Mouse (Mus musculus): ENCODE results near the gene Icam1.
"Not testable (repeated sequence)": the region's sequence is repeated elsewhere in the genome, so short reads cannot be mapped to it uniquely, and the experiment has no call there.

The Icam1 gene

DNA sequence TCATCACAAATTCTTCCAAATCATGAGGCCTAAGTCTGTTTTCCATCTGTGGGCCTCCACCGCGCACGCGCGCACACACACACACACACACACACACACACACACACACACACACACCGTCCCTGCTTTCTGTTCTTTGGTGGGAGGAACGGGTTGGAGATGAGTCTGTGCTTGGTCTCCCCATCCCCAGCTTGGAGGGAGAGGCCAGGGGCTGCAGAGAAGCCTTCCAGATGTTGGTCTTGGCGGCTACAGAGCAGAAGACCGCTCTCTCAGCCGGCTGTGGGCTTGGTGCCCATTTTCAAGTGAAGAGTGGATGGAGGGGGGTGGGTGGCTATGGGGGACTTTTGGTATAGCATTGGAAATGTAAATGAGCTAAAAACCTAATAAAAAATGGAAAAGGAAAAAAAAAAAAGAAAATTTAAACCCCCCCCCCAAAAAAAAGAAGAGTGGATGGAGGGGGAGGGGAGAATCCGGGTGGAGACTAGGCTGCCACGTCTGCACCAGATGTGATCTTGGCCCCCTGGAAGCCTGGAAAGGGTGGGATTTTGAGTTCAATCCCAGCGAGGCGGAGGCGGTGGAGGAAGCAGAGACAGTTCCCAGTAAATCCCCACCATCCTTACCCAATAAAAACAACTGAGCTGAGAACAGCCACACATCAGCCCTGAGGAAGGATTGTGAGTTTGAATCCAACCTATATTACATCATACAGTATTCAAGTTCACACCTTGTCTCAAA lies 28.7 kb upstream of the Icam1 start:
- H3K36me3 ChIP-seq (ENCODE audit: insufficient read depth, low read length), result peaks cover 6% of the 10 kb centered on the region; the same call in 1 of the 2 replicates
- H3K9me3 ChIP-seq (ENCODE audit: low read length), result no peaks in the 10 kb centered on the region
- H3K27me3 ChIP-seq (ENCODE audit: insufficient read depth, low read length), result no peaks in the 10 kb centered on the region
- TF ChIP-seq NANOG (IDR thresholded peaks at IDR 0.05; ENCODE audit: borderline replicate concordance, low read length) (no peak), CTCF (conservative IDR thresholded peaks at IDR 0.05; ENCODE audit: low read length) (no peak), POU5F1 (IDR thresholded peaks at IDR 0.05; ENCODE audit: borderline replicate concordance, low read length) (no peak)
- H3K4me1 ChIP-seq (replicated peaks; ENCODE audit: low read depth, low read length), result peaks cover 97% of the 10 kb centered on the region
- H3K4me3 ChIP-seq (replicated peaks; ENCODE audit: low read length), result peak overlapping the region; percentile 51; the same call in 1 of the 2 replicates

DNA sequence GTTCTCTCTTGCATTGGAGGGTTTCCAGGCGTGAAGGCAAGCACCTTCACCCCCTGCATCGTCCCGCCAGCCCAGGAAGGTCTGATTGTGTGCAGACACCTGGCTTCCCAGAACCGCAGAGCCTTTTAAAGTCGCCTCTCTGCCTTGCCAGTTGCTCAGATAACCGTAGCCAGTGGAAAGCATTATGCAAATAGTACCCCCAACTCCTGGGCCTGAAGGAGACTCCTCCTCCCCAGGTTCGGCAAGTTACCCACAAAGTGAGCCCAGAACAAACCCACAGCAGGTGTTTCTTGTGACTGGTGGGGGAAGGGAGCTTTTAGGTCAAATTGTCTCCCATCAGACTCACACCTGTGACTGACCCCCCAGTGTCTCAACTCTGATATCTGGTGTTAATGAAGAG lies 27.8 kb upstream of the Icam1 start:
- no peak for TF ChIP-seq CTCF (conservative IDR thresholded peaks at IDR 0.05; ENCODE audit: low read length)
- Histone ChIP-seq H3K9me3 (ENCODE audit: low read length) (no peaks in the 10 kb centered on the region), H3K27me3 (ENCODE audit: insufficient read depth, low read length) (no peaks in the 10 kb centered on the region), H3K36me3 (ENCODE audit: insufficient read depth, low read length) (peaks cover 6% of the 10 kb centered on the region; the same call in 1 of the 2 replicates), H3K4me1 (replicated peaks; ENCODE audit: low read depth, low read length) (peaks cover 97% of the 10 kb centered on the region), H3K4me3 (replicated peaks; ENCODE audit: low read length) (peak overlapping the region; percentile 51)

DNA sequence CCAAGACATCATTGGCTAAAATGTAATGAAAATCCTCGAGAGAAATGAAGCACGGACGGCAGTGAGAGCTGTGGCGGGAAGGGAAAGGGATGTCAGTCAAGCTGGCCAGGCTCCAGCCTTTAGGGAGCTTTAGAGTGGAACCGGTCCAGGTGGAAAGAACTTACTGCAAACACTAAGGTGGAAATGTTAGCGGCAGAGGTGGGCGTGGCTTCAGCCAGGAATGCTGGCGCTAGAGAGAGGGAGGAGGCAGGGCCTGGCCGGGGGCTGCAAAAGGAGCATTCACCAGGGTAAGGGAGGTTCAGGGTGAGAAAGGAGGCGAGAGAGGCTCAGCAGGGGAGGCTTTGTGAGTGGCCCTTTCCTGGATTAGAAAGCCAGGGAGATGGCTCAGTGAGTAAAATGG lies 24.9 kb upstream of the Icam1 start:
- H3K4me1 ChIP-seq (replicated peaks; ENCODE audit: low read depth, low read length), result peaks cover 83% of the 10 kb centered on the region
- H3K9me3 ChIP-seq (ENCODE audit: low read length), result no peaks in the 10 kb centered on the region
- peaks cover 6% of the 10 kb centered on the region; the same call in 1 of the 2 replicates for H3K36me3 ChIP-seq (ENCODE audit: insufficient read depth, low read length)
- TF ChIP-seq CTCF (conservative IDR thresholded peaks at IDR 0.05; ENCODE audit: low read length) (no peak), POU5F1 (IDR thresholded peaks at IDR 0.05; ENCODE audit: borderline replicate concordance, low read length) (no peak), NANOG (IDR thresholded peaks at IDR 0.05; ENCODE audit: borderline replicate concordance, low read length) (no peak)
- peak overlapping the region; percentile 48; the same call in 1 of the 2 replicates for H3K4me3 ChIP-seq (replicated peaks; ENCODE audit: low read length)
- no peaks in the 10 kb centered on the region for H3K27me3 ChIP-seq (ENCODE audit: insufficient read depth, low read length)

GRCm38 (mm10) chr9:20991587-20991986 lies 24.2 kb upstream of the Icam1 start:
- H3K4me3 ChIP-seq (replicated peaks; ENCODE audit: low read length), result no peak overlapping the region
- H3K4me1 ChIP-seq (replicated peaks; ENCODE audit: low read depth, low read length), result peaks cover 76% of the 10 kb centered on the region
- no peaks in the 10 kb centered on the region for H3K36me3 ChIP-seq (ENCODE audit: insufficient read depth, low read length)
- H3K27me3 ChIP-seq (ENCODE audit: insufficient read depth, low read length), result no peaks in the 10 kb centered on the region
- no peaks in the 10 kb centered on the region for H3K9me3 ChIP-seq (ENCODE audit: low read length)
- TF ChIP-seq POU5F1 (IDR thresholded peaks at IDR 0.05; ENCODE audit: borderline replicate concordance, low read length), result no peak
- TF ChIP-seq NANOG (IDR thresholded peaks at IDR 0.05; ENCODE audit: borderline replicate concordance, low read length), result no peak
- TF ChIP-seq CTCF (conservative IDR thresholded peaks at IDR 0.05; ENCODE audit: low read length), result no peak

GRCm38 (mm10) chr9:20993165-20993898 lies 22.5 kb upstream of the Icam1 start:
- TF ChIP-seq NANOG (IDR thresholded peaks at IDR 0.05; ENCODE audit: borderline replicate concordance, low read length) (no peak), POU5F1 (IDR thresholded peaks at IDR 0.05; ENCODE audit: borderline replicate concordance, low read length) (no peak), CTCF (conservative IDR thresholded peaks at IDR 0.05; ENCODE audit: low read length) (no peak)

GRCm38 (mm10) chr9:20995069-20995468 lies 20.7 kb upstream of the Icam1 start:
- Histone ChIP-seq H3K9me3 (ENCODE audit: low read length) (no peaks in the 10 kb centered on the region), H3K4me1 (replicated peaks; ENCODE audit: low read depth, low read length) (peaks cover 45% of the 10 kb centered on the region), H3K4me3 (replicated peaks; ENCODE audit: low read length) (no peak overlapping the region), H3K36me3 (ENCODE audit: insufficient read depth, low read length) (no peaks in the 10 kb centered on the region), H3K27me3 (ENCODE audit: insufficient read depth, low read length) (no peaks in the 10 kb centered on the region)
- TF ChIP-seq CTCF (conservative IDR thresholded peaks at IDR 0.05; ENCODE audit: low read length) (no peak), POU5F1 (IDR thresholded peaks at IDR 0.05; ENCODE audit: borderline replicate concordance, low read length) (no peak), NANOG (IDR thresholded peaks at IDR 0.05; ENCODE audit: borderline replicate concordance, low read length) (no peak)

More at GRCm38 (mm10) chr9:20993165-20993898, 22.5 kb upstream of the Icam1 start:
- H3K36me3 ChIP-seq (ENCODE audit: insufficient read depth, low read length), result no peaks in the 10 kb centered on the region
- no peaks in the 10 kb centered on the region for H3K9me3 ChIP-seq (ENCODE audit: low read length)
- peaks cover 63% of the 10 kb centered on the region for H3K4me1 ChIP-seq (replicated peaks; ENCODE audit: low read depth, low read length)
- no peak overlapping the region for H3K4me3 ChIP-seq (replicated peaks; ENCODE audit: low read length)
- no peaks in the 10 kb centered on the region for H3K27me3 ChIP-seq (ENCODE audit: insufficient read depth, low read length)

- no peaks in the 10 kb centered on the region for H3K27me3 ChIP-seq (ENCODE audit: insufficient read depth, low read length)
- H3K4me1 ChIP-seq (replicated peaks; ENCODE audit: low read depth, low read length), result peaks cover 44% of the 10 kb centered on the region
- H3K9me3 ChIP-seq (ENCODE audit: low read length), result no peaks in the 10 kb centered on the region
- H3K4me3 ChIP-seq (replicated peaks; ENCODE audit: low read length), result no peak overlapping the region
- no peaks in the 10 kb centered on the region for H3K36me3 ChIP-seq (ENCODE audit: insufficient read depth, low read length)
- TF ChIP-seq NANOG (IDR thresholded peaks at IDR 0.05; ENCODE audit: borderline replicate concordance, low read length), result no peak
- TF ChIP-seq CTCF (conservative IDR thresholded peaks at IDR 0.05; ENCODE audit: low read length), result no peak
- TF ChIP-seq POU5F1 (IDR thresholded peaks at IDR 0.05; ENCODE audit: borderline replicate concordance, low read length), result no peak
Measured at GRCm38 (mm10) chr9:20997065-20997464, 18.7 kb upstream of the Icam1 start.

GRCm38 (mm10) chr9:20998337-20998736 lies 17.4 kb upstream of the Icam1 start:
- TF ChIP-seq CTCF (conservative IDR thresholded peaks at IDR 0.05; ENCODE audit: low read length), result peak; percentile 53
- peaks cover 36% of the 10 kb centered on the region for H3K4me1 ChIP-seq (replicated peaks; ENCODE audit: low read depth, low read length)
- not testable (repeated sequence) for H3K4me3 ChIP-seq (replicated peaks; ENCODE audit: low read length); H3K9me3 ChIP-seq (ENCODE audit: low read length); H3K27me3 ChIP-seq (ENCODE audit: insufficient read depth, low read length); H3K36me3 ChIP-seq (ENCODE audit: insufficient read depth, low read length)

Data from E14TG2a.4 (cell line).